Mouse (Mus musculus): ENCODE results near the gene Mgea5. TPM values are rescaled to one million over a fixed set of nuclear protein-coding genes. Genes with fewer than 3 reads are reported as not detected.
A peak's percentile ranks its signal among the peaks of the same experiment; 100 is the strongest.

Gene Mgea5
- 1.9 and 2.3 TPM in 2 replicates for polyA plus RNA-seq (2012)

- TF ChIP-seq TAL1 (IDR thresholded peaks at IDR 0.05; ENCODE audit: low read length) (no peak), GATA1 (IDR thresholded peaks at IDR 0.05; ENCODE audit: low read length) (no peak)
- Histone ChIP-seq H3K4me3 (replicated peaks) (peak within 1 kb of the TSS; percentile 100), H3K36me3 (ENCODE audit: control insufficient read depth) (peaks cover 34% of the 10 kb centered on the region), H3K9me3 (ENCODE audit: control insufficient read depth, low read length) (no peaks in the 10 kb centered on the region), H3K27me3 (ENCODE audit: control insufficient read depth) (no peaks in the 10 kb centered on the region), H3K4me1 (ENCODE audit: control insufficient read depth) (peaks cover 58% of the 10 kb centered on the region)
Observed at GRCm38 (mm10) chr19:45783181-45783932, at the start of gene Mgea5. Mgea5 (minus strand) TSS chr19:45783837.

GRCm38 (mm10) chr19:45830679-45831078, 47.0 kb upstream of the Mgea5 start:
- no peaks in the 10 kb centered on the region for H3K27me3 ChIP-seq (ENCODE audit: control insufficient read depth)
- H3K36me3 ChIP-seq (ENCODE audit: control insufficient read depth): no peaks in the 10 kb centered on the region
- H3K4me1 ChIP-seq (ENCODE audit: control insufficient read depth): no peaks in the 10 kb centered on the region
- TF ChIP-seq GATA1 (IDR thresholded peaks at IDR 0.05; ENCODE audit: low read length) (no peak), TAL1 (IDR thresholded peaks at IDR 0.05; ENCODE audit: low read length) (no peak)
- H3K4me3 ChIP-seq (replicated peaks): no peak overlapping the region
- no peaks in the 10 kb centered on the region; the same call in 1 of the 2 replicates for H3K9me3 ChIP-seq (ENCODE audit: control insufficient read depth, low read length)

GRCm38 (mm10) chr19:45827736-45828135, 44.1 kb upstream of the Mgea5 start:
- H3K4me1 ChIP-seq (ENCODE audit: control insufficient read depth): no peaks in the 10 kb centered on the region
- no peaks in the 10 kb centered on the region; the same call in 1 of the 2 replicates for H3K9me3 ChIP-seq (ENCODE audit: control insufficient read depth, low read length)
- H3K27me3 ChIP-seq (ENCODE audit: control insufficient read depth): no peaks in the 10 kb centered on the region
- H3K36me3 ChIP-seq (ENCODE audit: control insufficient read depth): no peaks in the 10 kb centered on the region
- TF ChIP-seq GATA1 (IDR thresholded peaks at IDR 0.05; ENCODE audit: low read length): no peak
- TF ChIP-seq TAL1 (IDR thresholded peaks at IDR 0.05; ENCODE audit: low read length): no peak
- no peak overlapping the region for H3K4me3 ChIP-seq (replicated peaks)

GRCm38 (mm10) chr19:45827125-45827524, 43.5 kb upstream of the Mgea5 start:
- Histone ChIP-seq H3K4me1 (ENCODE audit: control insufficient read depth) (no peaks in the 10 kb centered on the region), H3K9me3 (ENCODE audit: control insufficient read depth, low read length) (no peaks in the 10 kb centered on the region; the same call in 1 of the 2 replicates), H3K4me3 (replicated peaks) (no peak overlapping the region), H3K36me3 (ENCODE audit: control insufficient read depth) (no peaks in the 10 kb centered on the region), H3K27me3 (ENCODE audit: control insufficient read depth) (no peaks in the 10 kb centered on the region)
- TF ChIP-seq TAL1 (IDR thresholded peaks at IDR 0.05; ENCODE audit: low read length) (no peak), GATA1 (IDR thresholded peaks at IDR 0.05; ENCODE audit: low read length) (no peak)

GRCm38 (mm10) chr19:45826146-45826545, 42.5 kb upstream of the Mgea5 start:
- H3K4me3 ChIP-seq (replicated peaks): no peak overlapping the region
- no peaks in the 10 kb centered on the region for H3K36me3 ChIP-seq (ENCODE audit: control insufficient read depth)
- no peaks in the 10 kb centered on the region; the same call in 1 of the 2 replicates for H3K9me3 ChIP-seq (ENCODE audit: control insufficient read depth, low read length)
- no peaks in the 10 kb centered on the region for H3K27me3 ChIP-seq (ENCODE audit: control insufficient read depth)
- no peak for TF ChIP-seq TAL1 (IDR thresholded peaks at IDR 0.05; ENCODE audit: low read length)
- no peak for TF ChIP-seq GATA1 (IDR thresholded peaks at IDR 0.05; ENCODE audit: low read length)
- H3K4me1 ChIP-seq (ENCODE audit: control insufficient read depth): no peaks in the 10 kb centered on the region

- H3K27me3 ChIP-seq (ENCODE audit: control insufficient read depth): peaks cover 7% of the 10 kb centered on the region
- no peaks in the 10 kb centered on the region; the same call in 1 of the 2 replicates for H3K36me3 ChIP-seq (ENCODE audit: control insufficient read depth)
- H3K4me3 ChIP-seq (replicated peaks): no peak overlapping the region
- H3K9me3 ChIP-seq (ENCODE audit: control insufficient read depth, low read length): no peaks in the 10 kb centered on the region
- no peak for TF ChIP-seq TAL1 (IDR thresholded peaks at IDR 0.05; ENCODE audit: low read length)
- TF ChIP-seq GATA1 (IDR thresholded peaks at IDR 0.05; ENCODE audit: low read length): no peak
- no peaks in the 10 kb centered on the region for H3K4me1 ChIP-seq (ENCODE audit: control insufficient read depth)
Observed at GRCm38 (mm10) chr19:45821832-45822231, 38.2 kb upstream of the Mgea5 start.

GRCm38 (mm10) chr19:45817816-45818490, 34.3 kb upstream of the Mgea5 start:
- Histone ChIP-seq H3K9me3 (ENCODE audit: control insufficient read depth, low read length) (no peaks in the 10 kb centered on the region), H3K36me3 (ENCODE audit: control insufficient read depth) (no peaks in the 10 kb centered on the region; the same call in 1 of the 2 replicates), H3K4me3 (replicated peaks) (no peak overlapping the region), H3K27me3 (ENCODE audit: control insufficient read depth) (peaks cover 46% of the 10 kb centered on the region), H3K4me1 (ENCODE audit: control insufficient read depth) (peaks cover 2% of the 10 kb centered on the region; the same call in 1 of the 2 replicates)
- no peak for TF ChIP-seq GATA1 (IDR thresholded peaks at IDR 0.05; ENCODE audit: low read length)
- no peak for TF ChIP-seq TAL1 (IDR thresholded peaks at IDR 0.05; ENCODE audit: low read length)

GRCm38 (mm10) chr19:45816727-45817126, 33.1 kb upstream of the Mgea5 start:
- Histone ChIP-seq H3K9me3 (ENCODE audit: control insufficient read depth, low read length) (no peaks in the 10 kb centered on the region), H3K36me3 (ENCODE audit: control insufficient read depth) (no peaks in the 10 kb centered on the region; the same call in 1 of the 2 replicates), H3K27me3 (ENCODE audit: control insufficient read depth) (peaks cover 58% of the 10 kb centered on the region), H3K4me1 (ENCODE audit: control insufficient read depth) (peaks cover 11% of the 10 kb centered on the region), H3K4me3 (replicated peaks) (no peak overlapping the region)
- no peak for TF ChIP-seq GATA1 (IDR thresholded peaks at IDR 0.05; ENCODE audit: low read length)
- TF ChIP-seq TAL1 (IDR thresholded peaks at IDR 0.05; ENCODE audit: low read length): no peak

GRCm38 (mm10) chr19:45815831-45816405, 32.3 kb upstream of the Mgea5 start, which contains the start of gene Kcnip2:
Kcnip2 (minus strand) TSS chr19:45816061.
- Histone ChIP-seq H3K4me1 (ENCODE audit: control insufficient read depth) (peaks cover 11% of the 10 kb centered on the region), H3K4me3 (replicated peaks) (no peak within 1 kb of the TSS), H3K36me3 (ENCODE audit: control insufficient read depth) (no peaks in the 10 kb centered on the region; the same call in 1 of the 2 replicates), H3K27me3 (ENCODE audit: control insufficient read depth) (peaks cover 66% of the 10 kb centered on the region), H3K9me3 (ENCODE audit: control insufficient read depth, low read length) (no peaks in the 10 kb centered on the region)
- TF ChIP-seq TAL1 (IDR thresholded peaks at IDR 0.05; ENCODE audit: low read length) (no peak), GATA1 (IDR thresholded peaks at IDR 0.05; ENCODE audit: low read length) (no peak)
